8 mouse cellular contexts compared by ENCODE assay signal in the genomic region with DNA sequence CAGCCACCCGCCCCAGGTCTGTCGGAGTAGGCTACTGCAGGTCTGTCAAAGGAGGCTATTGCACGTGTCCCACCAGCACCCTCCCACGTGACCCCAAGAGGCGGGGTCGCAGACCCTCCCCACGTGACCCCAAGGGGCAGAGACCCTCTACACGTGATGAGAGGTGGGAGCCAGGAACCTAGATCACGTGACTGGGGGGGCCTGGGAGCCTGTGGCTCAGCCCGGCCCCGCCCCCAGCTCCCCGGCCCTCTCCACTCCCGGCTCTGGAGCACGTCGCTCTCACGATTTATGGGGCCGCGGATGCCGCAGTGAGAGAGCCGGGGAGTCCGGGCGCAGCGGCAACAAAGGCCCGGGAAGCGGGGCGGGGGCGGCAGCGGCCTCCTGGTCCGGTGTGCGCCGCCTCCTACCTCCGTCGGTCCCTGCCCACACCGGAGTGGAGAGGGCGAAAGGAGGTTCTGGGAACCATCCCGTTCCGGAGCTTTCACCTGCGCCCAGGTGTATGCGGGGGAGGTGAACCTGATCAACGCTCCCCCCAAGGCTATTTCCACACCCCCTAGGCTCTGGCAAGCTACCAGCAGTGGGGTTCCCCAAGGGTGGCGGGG. TPM values are rescaled to one million over a fixed set of nuclear protein-coding genes. Genes with fewer than 3 reads are reported as not detected.
DNase-seq lines count a peak whose midpoint lies in the region; ATAC-seq lines count a peak whose summit lies in the region.

No protein-coding gene starts in this region.

- H3K9me3 ChIP-seq in heart, embryonic 14.5 days (ENCODE audit: control insufficient read depth, low read length), result no peaks in the 10 kb centered on the region
- H3K9me3 ChIP-seq in forebrain, embryonic 14.5 days (replicated peaks; ENCODE audit: control insufficient read depth, low read length), result no peaks in the 10 kb centered on the region
- no peaks in the 10 kb centered on the region for H3K9me3 ChIP-seq in midbrain, embryonic 15.5 days

- H3K4me3 ChIP-seq in heart, embryonic 14.5 days (ENCODE audit: control insufficient read depth in 1 of 2, insufficient read depth in 1 of 2, low read depth in 1 of 2, low read length in 2 of 2), result peak overlapping the region; percentile 51 to 56
- H3K4me3 ChIP-seq in forebrain, embryonic 14.5 days (ENCODE audit: low read depth, low read length), result peak overlapping the region; percentile 59
- H3K4me3 ChIP-seq in midbrain, embryonic 15.5 days, result peak overlapping the region; percentile 78

- H3K4me1 ChIP-seq in heart, embryonic 14.5 days (ENCODE audit: control insufficient read depth in 2 of 2, insufficient read depth in 2 of 2, low read length in 2 of 2), result peaks cover 29 to 50% of the 10 kb centered on the region in 2 experiments; a peak in 3 of 4 replicates
- H3K4me1 ChIP-seq in forebrain, embryonic 14.5 days (ENCODE audit: control insufficient read depth, insufficient read depth, low read length), result peaks cover 26% of the 10 kb centered on the region
- H3K4me1 ChIP-seq in midbrain, embryonic 15.5 days, result peaks cover 55% of the 10 kb centered on the region

- ATAC-seq in heart, embryonic 14.5 days (ENCODE audit: insufficient number of reproducible peaks, insufficient read depth, low FRiP score, low read depth), result no peak
- 0 out of 2 replicates have a peak, but pooled peaks have one; percentile 9 for ATAC-seq in forebrain, embryonic 14.5 days
- peak; percentile 35 for ATAC-seq in midbrain, embryonic 15.5 days (replicated peaks)

- peaks cover 62% of the 10 kb centered on the region for H3K27me3 ChIP-seq in heart, embryonic 14.5 days (ENCODE audit: control insufficient read depth, insufficient read depth, low read length)
- H3K27me3 ChIP-seq in forebrain, embryonic 14.5 days (replicated peaks; ENCODE audit: control insufficient read depth, insufficient read depth, low read length), result peaks cover 41% of the 10 kb centered on the region
- peaks cover 18% of the 10 kb centered on the region for H3K27me3 ChIP-seq in midbrain, embryonic 15.5 days (replicated peaks)

- H3K4me2 ChIP-seq in heart, embryonic 14.5 days (ENCODE audit: low read length), result peak overlapping the region; percentile 99
- peak overlapping the region; percentile 90 for H3K4me2 ChIP-seq in forebrain, embryonic 14.5 days (ENCODE audit: low read length)
- peak overlapping the region; percentile 84 for H3K4me2 ChIP-seq in midbrain, embryonic 15.5 days

- no peaks in the 10 kb centered on the region for H3K36me3 ChIP-seq in heart, embryonic 14.5 days (ENCODE audit: control insufficient read depth, insufficient read depth, low read length)
- no peaks in the 10 kb centered on the region for H3K36me3 ChIP-seq in forebrain, embryonic 14.5 days (ENCODE audit: control insufficient read depth, insufficient read depth, low read length)
- H3K36me3 ChIP-seq in midbrain, embryonic 15.5 days (replicated peaks), result no peaks in the 10 kb centered on the region

- no peak overlapping the region for H3K27ac ChIP-seq in heart, embryonic 14.5 days (replicated peaks in 1 of 2; ENCODE audit: control insufficient read depth in 1 of 2, insufficient read depth in 1 of 2, low read depth in 2 of 2, low read length in 2 of 2)
- H3K27ac ChIP-seq in forebrain, embryonic 14.5 days (ENCODE audit: low read depth, low read length), result peak overlapping the region; percentile 83
- peak overlapping the region; percentile 85 for H3K27ac ChIP-seq in midbrain, embryonic 15.5 days

- no peak for DNase-seq in heart, postnatal 14 days
- DNase-seq in T-cell, adult 2 months (ENCODE audit: low spot score), result peak; percentile 17
- DNase-seq in forebrain, embryonic 14.5 days (ENCODE audit: low spot score), result peak; percentile 76
- DNase-seq in kidney, postnatal 14 days, result peak; percentile 64
- peak; percentile 25 for DNase-seq in thymus, postnatal 14 days
- DNase-seq in c-Kit-positive CD71-positive TER-119-positive erythroid progenitor cells, embryonic 14.5 days (ENCODE audit: low spot score), result no peak

- under 1% methylated on average over 41 of the region's 41 CpGs for WGBS in heart, embryonic 14.5 days
- WGBS in forebrain, embryonic 14.5 days, result under 1% methylated on average over 41 of the region's 41 CpGs
- WGBS in midbrain, embryonic 15.5 days, result under 1% methylated on average over 39 of the region's 41 CpGs

- intact Hi-C loops in heart, postnatal 14 days (cut with DNase I), result no loop called here

- peak overlapping the region; percentile 62; the same call in 1 of the 2 replicates for H3K9ac ChIP-seq in heart, embryonic 14.5 days (ENCODE audit: low read length)
- H3K9ac ChIP-seq in forebrain, embryonic 14.5 days (ENCODE audit: low read length), result peak overlapping the region; percentile 75
- H3K9ac ChIP-seq in midbrain, embryonic 15.5 days, result peak overlapping the region; percentile 77

RNA-seq across cellular contexts. Expression of gene Efna3, which starts 2.1 kb away (rescaled TPM):
- 0.78 and 1.1 TPM in 2 replicates for polyA plus RNA-seq in heart, embryonic 14.5 days (2014; fragmentation: Nextera tagmentation; extraction: Ambion mirVana)
- not detected for total RNA-seq in heart, postnatal 14 days (2021)
- polyA plus RNA-seq in forebrain, embryonic 14.5 days (2014; fragmentation: Nextera tagmentation; extraction: Ambion mirVana), result 30.1 and 42.0 TPM in 2 replicates
- 40.5 and 43.0 TPM in 2 replicates for polyA plus RNA-seq in midbrain, embryonic 15.5 days (2015; fragmentation: Nextera tagmentation; extraction: Ambion mirVana)

RNA-seq across cellular contexts. Expression of gene Efna4, which starts 17.1 kb away (rescaled TPM):
- 6.0 and 6.7 TPM in 2 replicates for polyA plus RNA-seq in heart, embryonic 14.5 days (2014; fragmentation: Nextera tagmentation; extraction: Ambion mirVana)
- under 1 TPM; 0.49 to 0.74 TPM for total RNA-seq in heart, postnatal 14 days (2021)
- 12.3 and 14.6 TPM in 2 replicates for polyA plus RNA-seq in forebrain, embryonic 14.5 days (2014; fragmentation: Nextera tagmentation; extraction: Ambion mirVana)
- 4.3 and 5.8 TPM in 2 replicates for polyA plus RNA-seq in midbrain, embryonic 15.5 days (2015; fragmentation: Nextera tagmentation; extraction: Ambion mirVana)

RNA-seq across cellular contexts. Expression of gene Adam15, which starts 29.1 kb away (rescaled TPM):
- polyA plus RNA-seq in heart, embryonic 14.5 days (2014; fragmentation: Nextera tagmentation; extraction: Ambion mirVana), result 31.0 and 38.6 TPM in 2 replicates
- 10 to 100 TPM; 80.4 to 100.0 TPM for total RNA-seq in heart, postnatal 14 days (2021)
- polyA plus RNA-seq in forebrain, embryonic 14.5 days (2014; fragmentation: Nextera tagmentation; extraction: Ambion mirVana), result 13.4 and 19.3 TPM in 2 replicates
- polyA plus RNA-seq in midbrain, embryonic 15.5 days (2015; fragmentation: Nextera tagmentation; extraction: Ambion mirVana), result 59.5 and 62.2 TPM in 2 replicates

RNA-seq across cellular contexts. Expression of gene Efna1, which starts 39.7 kb away (rescaled TPM):
- polyA plus RNA-seq in heart, embryonic 14.5 days (2014; fragmentation: Nextera tagmentation; extraction: Ambion mirVana), result 38.4 and 39.7 TPM in 2 replicates
- 10 to 100 TPM; 32.4 to 34.0 TPM for total RNA-seq in heart, postnatal 14 days (2021)
- 10.5 and 11.6 TPM in 2 replicates for polyA plus RNA-seq in forebrain, embryonic 14.5 days (2014; fragmentation: Nextera tagmentation; extraction: Ambion mirVana)
- polyA plus RNA-seq in midbrain, embryonic 15.5 days (2015; fragmentation: Nextera tagmentation; extraction: Ambion mirVana), result 8.0 and 10.2 TPM in 2 replicates

RNA-seq across cellular contexts. Expression of gene Dcst2, which starts 41.1 kb away (rescaled TPM):
- not detected in 2 replicates for polyA plus RNA-seq in heart, embryonic 14.5 days (2014; fragmentation: Nextera tagmentation; extraction: Ambion mirVana)
- not detected for total RNA-seq in heart, postnatal 14 days (2021)
- polyA plus RNA-seq in forebrain, embryonic 14.5 days (2014; fragmentation: Nextera tagmentation; extraction: Ambion mirVana), result 0.08 and 0.15 TPM in 2 replicates
- 0.14 and 0.17 TPM in 2 replicates for polyA plus RNA-seq in midbrain, embryonic 15.5 days (2015; fragmentation: Nextera tagmentation; extraction: Ambion mirVana)

Comparison
In these comparisons a context has a peak if more than half of its experiments do, and no peak if none do; other contexts are left out.
1. H3K27ac ChIP-seq: peak in forebrain, embryonic 14.5 days (single experiment) and midbrain, embryonic 15.5 days (single experiment); none in heart, embryonic 14.5 days (0 of 2).
2. DNase-seq: peak in T-cell, adult 2 months (single experiment), forebrain, embryonic 14.5 days (single experiment), kidney, postnatal 14 days (single experiment) and thymus, postnatal 14 days (single experiment); none in heart, postnatal 14 days (0 of 2) and c-Kit-positive CD71-positive TER-119-positive erythroid progenitor cells, embryonic 14.5 days (single experiment).
3. RNA of gene Efna3, which starts 2.1 kb away (polyA plus RNA-seq): 40.5 to 43.0 TPM in midbrain, embryonic 15.5 days and 30.1 to 42.0 TPM in forebrain, embryonic 14.5 days; 0.78 to 1.1 TPM in heart, embryonic 14.5 days; every median in the first group is over 10 times any median in the second.
4. Peak in every context shown above with its lines, with median percentiles within 50 percentile points of each other: H3K4me2 ChIP-seq, H3K4me3 ChIP-seq and H3K9ac ChIP-seq.